Mouse (Mus musculus): ENCODE measurements around the gene Fut11. TPM values are rescaled to one million over a fixed set of nuclear protein-coding genes. Genes with fewer than 3 reads are reported as not detected.

The Fut11 gene
- total and polyA plus RNA-seq, 3 experiments = 5.3 to 5.9 (median 5.3) TPM

DNA sequence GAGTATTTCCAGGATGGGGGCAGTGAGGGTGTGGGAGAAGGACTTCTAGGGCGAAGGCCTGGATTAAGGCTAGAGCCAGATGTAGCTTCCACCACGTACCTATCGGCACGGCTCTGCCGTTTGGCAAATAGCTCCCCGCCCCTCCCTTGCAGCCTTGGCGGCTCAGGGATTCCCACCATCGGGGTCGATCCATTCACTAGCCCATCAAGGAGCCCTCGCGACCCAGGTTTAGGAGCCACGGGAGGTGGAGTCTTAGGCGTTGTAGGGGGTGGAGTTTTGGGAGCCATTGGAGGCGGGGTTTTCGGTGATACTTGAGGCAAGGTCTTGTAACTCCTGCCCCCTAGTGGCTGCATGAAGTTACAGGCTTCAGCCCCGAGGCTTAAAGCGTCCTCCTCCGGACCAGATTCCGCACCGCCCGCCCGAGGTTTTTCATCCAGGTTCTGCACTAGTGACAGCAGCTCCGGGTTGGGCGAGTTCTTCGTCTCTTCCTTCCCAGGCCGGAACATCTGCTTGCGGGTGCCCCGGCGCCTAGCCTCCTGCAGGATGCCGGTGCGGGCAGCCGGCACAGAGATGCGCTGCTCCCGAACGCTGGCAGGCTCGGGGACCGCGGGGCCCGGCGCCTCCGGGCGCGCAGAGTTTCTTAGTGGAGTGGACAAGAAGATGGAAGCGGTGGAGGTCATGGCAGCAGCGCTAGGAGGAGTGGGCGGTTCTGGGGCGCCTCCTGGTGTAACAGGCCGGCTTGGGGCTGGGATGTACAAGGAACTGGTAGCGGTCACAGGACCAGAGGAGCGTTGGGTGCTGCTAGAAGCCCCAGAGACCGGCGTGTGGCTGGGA, 33.7 kb upstream of the Fut11 start:
- no peaks in the 10 kb centered on the region for H3K27me3 ChIP-seq (ENCODE audit: control insufficient read depth, insufficient read depth, low read length)
- peak; percentile 43; the same call in 1 of the 2 replicates for TF ChIP-seq EP300 (IDR thresholded peaks at IDR 0.05; ENCODE audit: insufficient read depth, low read depth, low read length)
- TF ChIP-seq CTCF (IDR thresholded peaks at IDR 0.05) = peak; percentile 89
- peak; percentile 70; the same call in 1 of the 2 replicates for TF ChIP-seq POLR2A (IDR thresholded peaks at IDR 0.05; ENCODE audit: insufficient read depth, low read depth, low read length)
- no peaks in the 10 kb centered on the region for H3K36me3 ChIP-seq (ENCODE audit: control insufficient read depth, insufficient read depth, low read length)
- H3K79me2 ChIP-seq (replicated peaks; ENCODE audit: control insufficient read depth, insufficient read depth, low read length) = no peaks in the 10 kb centered on the region
- WGBS = 1% methylated on average over 52 of the region's 52 CpGs
- H3K4me1 ChIP-seq (ENCODE audit: control insufficient read depth, insufficient read depth, low read length) = no peaks in the 10 kb centered on the region; the same call in 1 of the 2 replicates
- peak overlapping the region; percentile 73 for H3K4me3 ChIP-seq
- DNase-seq = peak; percentile 89 to 93
- intact Hi-C loops (cut with DNase I) = loop anchor here (2.0 kb wide), 1 partner anchor 20 kb away; the partner anchor contains the start of gene Usp54
- peak overlapping the region; percentile 96 for H3K27ac ChIP-seq
- H3K9ac ChIP-seq (ENCODE audit: low read depth, low read length) = peak overlapping the region; percentile 81

GRCm38 (mm10) chr14:20661661-20662331, 33.0 kb upstream of the Fut11 start:
- no peaks in the 10 kb centered on the region for H3K36me3 ChIP-seq (ENCODE audit: control insufficient read depth, insufficient read depth, low read length)
- peak overlapping the region; percentile 81 for H3K9ac ChIP-seq (ENCODE audit: low read depth, low read length)
- H3K4me3 ChIP-seq = peak overlapping the region; percentile 73
- H3K4me1 ChIP-seq (ENCODE audit: control insufficient read depth, insufficient read depth, low read length) = no peaks in the 10 kb centered on the region; the same call in 1 of the 2 replicates
- intact Hi-C loops (cut with DNase I) = loop anchor here (2.0 kb wide), 1 partner anchor 21 kb away; the partner anchor contains the start of gene Usp54
- peak overlapping the region; percentile 96 for H3K27ac ChIP-seq
- 20% methylated on average over 19 of the region's 19 CpGs for WGBS
- H3K27me3 ChIP-seq (ENCODE audit: control insufficient read depth, insufficient read depth, low read length) = no peaks in the 10 kb centered on the region
- no peak for DNase-seq
- TF ChIP-seq EP300 (IDR thresholded peaks at IDR 0.05; ENCODE audit: insufficient read depth, low read depth, low read length) = no peak
- TF ChIP-seq CTCF (IDR thresholded peaks at IDR 0.05) = no peak
- TF ChIP-seq POLR2A (IDR thresholded peaks at IDR 0.05; ENCODE audit: insufficient read depth, low read depth, low read length) = no peak
- no peaks in the 10 kb centered on the region for H3K79me2 ChIP-seq (replicated peaks; ENCODE audit: control insufficient read depth, insufficient read depth, low read length)

- TF ChIP-seq EP300 (IDR thresholded peaks at IDR 0.05; ENCODE audit: insufficient read depth, low read depth, low read length) (no peak), POLR2A (IDR thresholded peaks at IDR 0.05; ENCODE audit: insufficient read depth, low read depth, low read length) (0 out of 2 replicates have a peak, but pooled peaks have one; percentile 24)
- no peaks in the 10 kb centered on the region for H3K36me3 ChIP-seq (ENCODE audit: control insufficient read depth, insufficient read depth, low read length)
- intact Hi-C loops (cut with DNase I) = no loop called here
- 64% methylated on average over 3 of the region's 3 CpGs for WGBS
- H3K79me2 ChIP-seq (replicated peaks; ENCODE audit: control insufficient read depth, insufficient read depth, low read length) = no peaks in the 10 kb centered on the region
- H3K9ac ChIP-seq (ENCODE audit: low read depth, low read length) = no peak overlapping the region; the same call in 1 of the 2 replicates
- H3K4me1 ChIP-seq (ENCODE audit: control insufficient read depth, insufficient read depth, low read length) = no peaks in the 10 kb centered on the region; the same call in 1 of the 2 replicates
- no peak overlapping the region; the same call in 1 of the 2 replicates for H3K4me3 ChIP-seq
- DNase-seq = no peak
- peak overlapping the region; percentile 96 for H3K27ac ChIP-seq
- H3K27me3 ChIP-seq (ENCODE audit: control insufficient read depth, insufficient read depth, low read length) = no peaks in the 10 kb centered on the region
Observed at GRCm38 (mm10) chr14:20662740-20663139, 32.0 kb upstream of the Fut11 start.

DNA sequence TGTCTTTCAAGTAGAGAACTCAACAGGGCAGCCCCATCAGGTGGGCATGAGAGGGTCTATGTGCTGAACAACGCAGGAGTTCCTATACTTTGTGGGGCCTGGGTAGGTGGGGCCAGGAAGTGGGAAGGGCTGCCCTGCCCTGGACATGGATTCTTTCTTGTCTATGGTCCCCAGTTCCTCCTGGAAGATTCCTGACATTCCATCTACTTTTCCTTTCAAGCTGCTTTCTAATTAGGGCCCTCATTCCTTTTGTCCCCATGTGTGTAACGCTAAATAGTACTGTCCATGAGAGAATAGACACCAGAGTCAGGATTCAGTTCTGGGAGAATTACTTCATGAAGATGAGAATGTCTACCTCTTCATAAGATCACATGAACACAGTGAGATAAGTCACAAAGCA, 31.2 kb upstream of the Fut11 start:
- no peak for DNase-seq
- H3K4me1 ChIP-seq (ENCODE audit: control insufficient read depth, insufficient read depth, low read length) = no peaks in the 10 kb centered on the region; the same call in 1 of the 2 replicates
- peak overlapping the region; percentile 96 for H3K27ac ChIP-seq
- H3K9ac ChIP-seq (ENCODE audit: low read depth, low read length) = no peak overlapping the region
- H3K4me3 ChIP-seq = peak overlapping the region; percentile 17; the same call in 1 of the 2 replicates
- TF ChIP-seq CTCF (IDR thresholded peaks at IDR 0.05) = no peak
- TF ChIP-seq EP300 (IDR thresholded peaks at IDR 0.05; ENCODE audit: insufficient read depth, low read depth, low read length) = no peak
- peak; percentile 29; the same call in 1 of the 2 replicates for TF ChIP-seq POLR2A (IDR thresholded peaks at IDR 0.05; ENCODE audit: insufficient read depth, low read depth, low read length)
- intact Hi-C loops (cut with DNase I) = no loop called here
- WGBS = 31% methylated on average over 2 of the region's 2 CpGs
- no peaks in the 10 kb centered on the region for H3K27me3 ChIP-seq (ENCODE audit: control insufficient read depth, insufficient read depth, low read length)
- no peaks in the 10 kb centered on the region for H3K79me2 ChIP-seq (replicated peaks; ENCODE audit: control insufficient read depth, insufficient read depth, low read length)
- H3K36me3 ChIP-seq (ENCODE audit: control insufficient read depth, insufficient read depth, low read length) = no peaks in the 10 kb centered on the region

DNA sequence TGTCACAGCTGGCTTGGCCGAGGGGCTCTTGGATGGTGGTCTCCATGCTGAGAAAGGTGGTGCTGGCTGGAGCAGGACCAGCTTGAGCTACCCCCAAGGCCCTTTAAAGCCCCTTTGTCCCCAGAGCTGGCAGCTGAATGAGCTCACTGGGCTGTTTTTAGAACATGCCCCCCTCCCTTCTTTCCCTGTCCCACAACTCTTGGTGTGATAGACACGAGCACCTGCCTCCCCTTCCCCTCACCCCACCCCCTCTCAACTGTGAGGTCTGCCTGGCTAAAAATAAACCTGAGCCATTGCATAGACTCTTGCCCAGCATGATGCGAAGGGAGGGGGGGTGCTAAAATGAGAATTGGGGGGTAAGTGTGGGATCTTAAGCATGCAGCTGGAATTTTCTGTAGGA, 30.3 kb upstream of the Fut11 start:
- no peaks in the 10 kb centered on the region for H3K27me3 ChIP-seq (ENCODE audit: control insufficient read depth, insufficient read depth, low read length)
- DNase-seq = no peak
- TF ChIP-seq POLR2A (IDR thresholded peaks at IDR 0.05; ENCODE audit: insufficient read depth, low read depth, low read length) (no peak), EP300 (IDR thresholded peaks at IDR 0.05; ENCODE audit: insufficient read depth, low read depth, low read length) (peak; percentile 60; the same call in 1 of the 2 replicates)
- H3K4me1 ChIP-seq (ENCODE audit: control insufficient read depth, insufficient read depth, low read length) = no peaks in the 10 kb centered on the region; the same call in 1 of the 2 replicates
- intact Hi-C loops (cut with DNase I) = no loop called here
- peak overlapping the region; percentile 36 for H3K9ac ChIP-seq (ENCODE audit: low read depth, low read length)
- WGBS = 40% methylated on average over 3 of the region's 3 CpGs
- H3K36me3 ChIP-seq (ENCODE audit: control insufficient read depth, insufficient read depth, low read length) = no peaks in the 10 kb centered on the region; the same call in 1 of the 2 replicates
- peak overlapping the region; percentile 96 for H3K27ac ChIP-seq
- peak overlapping the region; percentile 17 for H3K4me3 ChIP-seq
- no peaks in the 10 kb centered on the region for H3K79me2 ChIP-seq (replicated peaks; ENCODE audit: control insufficient read depth, insufficient read depth, low read length)

Measured in heart, adult 2 months (tissue).